Mouse (Mus musculus) hematopoietic stem cell, adult 5-6 weeks (primary cell): ENCODE measurements around the gene Lonrf2. TPM values are rescaled to one million over a fixed set of nuclear protein-coding genes. Genes with fewer than 3 reads are reported as not detected.

ENCODE experiments used
- ATAC-seq, 2 experiments: fragments of 125-278 bp in 1 of 2; replicated peaks in 1 of 2; 2 replicates each; pipeline ENCODE4 v1.8.0; 2016 to 2017; ENCODE audit warnings: inconsistent platforms in 2 of 2, mild to moderate bottlenecking in 2 of 2, moderate number of reproducible peaks in 2 of 2, low read depth in 1 of 2, moderate TSS enrichment in 1 of 2; ENCODE audit not compliant: low FRiP score in 2 of 2, poor library complexity in 2 of 2, severe bottlenecking in 2 of 2, insufficient read depth in 1 of 2, low TSS enrichment in 1 of 2
- total RNA-seq: library from RNA; stranded (forward); fragments of 172-1452, 232-1000 nt; gene quantifications from 2 replicates; pipeline ENCODE4 v1.2.3, GENCODE M21; 2017

Gene Lonrf2
- total RNA-seq, 1 experiment from 2014 or later = 1.0 TPM

- ATAC-seq = no peak
These were observed 45.3 kb downstream of the Lonrf2 start for GRCm38 (mm10) chr1:38791016-38791810.

GRCm38 (mm10) chr1:38789988-38790602 lies 46.4 kb downstream of the Lonrf2 start:
- ATAC-seq = no peak

- no peak for ATAC-seq
These were observed 47.6 kb downstream of the Lonrf2 start for GRCm38 (mm10) chr1:38788904-38789303.

- peak; percentile 68 to 74 for ATAC-seq
These were observed 49.1 kb downstream of the Lonrf2 start for GRCm38 (mm10) chr1:38787443-38787842.

- ATAC-seq = no peak
These were observed 50.2 kb downstream of the Lonrf2 start for GRCm38 (mm10) chr1:38786358-38786757.

GRCm38 (mm10) chr1:38778271-38778670 lies 58.2 kb downstream of the Lonrf2 start:
- no peak for ATAC-seq

GRCm38 (mm10) chr1:38777500-38777899 lies 59.0 kb downstream of the Lonrf2 start:
- peak; percentile 72 to 81 for ATAC-seq

GRCm38 (mm10) chr1:38775713-38776112 lies 60.8 kb downstream of the Lonrf2 start:
- ATAC-seq = peak; percentile 28 to 40; a peak in 2 of 4 replicates

- ATAC-seq = no peak
These were observed 65.8 kb downstream of the Lonrf2 start for GRCm38 (mm10) chr1:38770676-38771075.

GRCm38 (mm10) chr1:38769920-38770319 lies 66.6 kb downstream of the Lonrf2 start:
- ATAC-seq = peak in 1 of 2 experiments; percentile 41; a peak in 2 of 4 replicates

- ATAC-seq = peak in 1 of 2 experiments; percentile 46; a peak in 2 of 4 replicates
These were observed 68.7 kb downstream of the Lonrf2 start for GRCm38 (mm10) chr1:38767812-38768211.

- 0 out of 4 replicates have a peak, but pooled peaks of 1 of the 2 experiments have one; percentile 19 for ATAC-seq
These were observed 69.6 kb downstream of the Lonrf2 start for GRCm38 (mm10) chr1:38766661-38767572.

GRCm38 (mm10) chr1:38766254-38766653 lies 70.3 kb downstream of the Lonrf2 start:
- ATAC-seq = no peak

- no peak for ATAC-seq
These were observed 72.4 kb downstream of the Lonrf2 start for GRCm38 (mm10) chr1:38763960-38764613.

- 0 out of 4 replicates have a peak, but pooled peaks of 1 of the 2 experiments have one; percentile 25 for ATAC-seq
These were observed 76.1 kb downstream of the Lonrf2 start for GRCm38 (mm10) chr1:38760424-38760823.

GRCm38 (mm10) chr1:38757791-38758403 lies 78.6 kb downstream of the Lonrf2 start:
- no peak for ATAC-seq

- ATAC-seq = no peak
These were observed 92.6 kb downstream of the Lonrf2 start for GRCm38 (mm10) chr1:38743863-38744262.
